Mouse (Mus musculus) cortical plate, adult 2 months (tissue): ENCODE data around the gene Def6. TPM values are rescaled to one million over a fixed set of nuclear protein-coding genes. Genes with fewer than 3 reads are reported as not detected.

Source experiments
- H3K27ac ChIP-seq: fragments of 200-500 bp; 2 replicates; pipeline ENCODE4 v1.5.1; 2012; ENCODE audit warnings: low read length, control low read depth, inconsistent platforms; ENCODE audit not compliant: insufficient read depth
- H3K4me1 ChIP-seq: fragments of 200-500 bp; 2 replicates; pipeline ENCODE4 v1.6.1; 2011; ENCODE audit warnings: low read length; ENCODE audit not compliant: control insufficient read depth, insufficient read depth
- H3K4me3 ChIP-seq: fragments of 200-500 bp; 2 replicates; pipeline ENCODE4 v1.5.1; 2011; ENCODE audit warnings: mild to moderate bottlenecking, low read length, control low read depth; ENCODE audit not compliant: insufficient read depth
- CTCF ChIP-seq: fragments of 200-500 bp; IDR thresholded peaks from 2 replicates; pipeline ENCODE4 v1.5.1; 2011; ENCODE audit warnings: mild to moderate bottlenecking, control low read depth, low read length; ENCODE audit not compliant: insufficient read depth; ENCODE audit errors: extremely low read depth
- POLR2A ChIP-seq: fragments of 200-500 bp; IDR thresholded peaks from 2 replicates; pipeline ENCODE4 v1.6.1; 2011; ENCODE audit warnings: mild to moderate bottlenecking, low read length, control low read depth; ENCODE audit not compliant: insufficient read depth; ENCODE audit errors: extremely low read depth
- polyA plus RNA-seq: library from polyadenylated mRNA; depleted of rRNA; stranded (reverse); fragments of >200 nt; gene quantifications from 2 replicates; pipeline ENCODE4 v1.2.3, GENCODE M21; 2012

Gene Def6
- polyA plus RNA-seq, 1 experiment = 3.7 TPM

DNA sequence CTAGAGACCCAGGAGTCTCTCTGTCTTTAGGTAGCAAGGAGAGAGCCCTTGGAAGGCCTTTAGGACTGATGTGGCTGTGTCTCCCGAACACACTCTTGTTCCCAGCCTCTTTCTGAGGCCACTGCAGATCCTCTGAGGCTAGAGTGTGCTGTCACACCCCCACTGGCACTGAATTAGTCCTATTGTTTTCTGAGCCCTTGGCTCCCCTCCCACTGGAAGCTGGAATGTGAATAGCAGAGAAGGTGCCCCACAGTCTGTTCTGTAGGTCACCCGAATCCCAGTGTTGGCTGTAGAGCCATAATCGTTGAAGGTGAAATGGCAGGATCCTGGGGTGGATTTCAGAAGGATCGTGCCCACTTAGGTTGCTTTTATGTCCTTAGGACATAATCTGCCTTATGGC is 27.2 kb upstream of the Def6 start:
- TF ChIP-seq POLR2A = no peak
- TF ChIP-seq CTCF = no peak
- no peak overlapping the region for H3K4me3 ChIP-seq
- H3K27ac ChIP-seq = no peak overlapping the region
- H3K4me1 ChIP-seq = peaks cover 4% of the 10 kb centered on the region

DNA sequence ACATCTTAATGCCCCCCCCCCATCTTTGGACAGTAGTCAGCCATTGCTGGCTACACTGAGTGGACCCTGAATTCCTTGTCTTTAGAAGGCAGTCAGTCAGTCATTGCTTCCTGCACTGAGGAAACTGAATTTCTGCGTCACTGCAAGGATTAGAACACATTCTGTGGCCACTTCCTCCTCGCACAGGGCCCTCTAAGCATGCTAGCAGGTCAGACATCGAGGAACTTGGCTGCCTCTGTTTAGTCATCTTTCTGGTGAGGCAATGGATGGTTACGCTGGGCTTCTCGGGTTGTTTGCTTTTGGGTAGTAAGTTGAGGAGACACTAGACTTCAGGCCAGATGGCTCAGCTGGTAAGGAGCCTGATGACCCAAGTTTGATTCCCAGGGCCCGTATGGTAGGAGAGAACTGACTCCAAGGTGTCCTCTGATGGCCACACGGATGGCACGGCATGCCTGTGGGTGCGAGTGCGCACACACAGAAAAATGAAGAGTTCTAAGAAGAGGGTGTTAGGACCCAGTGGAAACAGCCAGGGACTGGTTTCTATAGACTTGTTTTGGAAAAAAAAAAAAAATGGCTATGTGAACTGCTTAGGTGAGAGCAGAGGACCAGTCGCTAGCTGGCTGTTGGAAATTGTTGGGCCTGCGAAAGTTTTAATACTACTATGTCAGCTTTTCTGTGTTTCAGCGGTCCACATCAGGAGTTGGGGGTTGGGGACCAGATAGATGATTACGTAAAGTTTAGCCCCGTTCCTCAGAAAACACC is 26.6 kb upstream of the Def6 start:
- Histone ChIP-seq H3K4me3 (no peak overlapping the region), H3K4me1 (peaks cover 4% of the 10 kb centered on the region), H3K27ac (no peak overlapping the region)
- TF ChIP-seq CTCF = no peak
- TF ChIP-seq POLR2A = no peak

DNA sequence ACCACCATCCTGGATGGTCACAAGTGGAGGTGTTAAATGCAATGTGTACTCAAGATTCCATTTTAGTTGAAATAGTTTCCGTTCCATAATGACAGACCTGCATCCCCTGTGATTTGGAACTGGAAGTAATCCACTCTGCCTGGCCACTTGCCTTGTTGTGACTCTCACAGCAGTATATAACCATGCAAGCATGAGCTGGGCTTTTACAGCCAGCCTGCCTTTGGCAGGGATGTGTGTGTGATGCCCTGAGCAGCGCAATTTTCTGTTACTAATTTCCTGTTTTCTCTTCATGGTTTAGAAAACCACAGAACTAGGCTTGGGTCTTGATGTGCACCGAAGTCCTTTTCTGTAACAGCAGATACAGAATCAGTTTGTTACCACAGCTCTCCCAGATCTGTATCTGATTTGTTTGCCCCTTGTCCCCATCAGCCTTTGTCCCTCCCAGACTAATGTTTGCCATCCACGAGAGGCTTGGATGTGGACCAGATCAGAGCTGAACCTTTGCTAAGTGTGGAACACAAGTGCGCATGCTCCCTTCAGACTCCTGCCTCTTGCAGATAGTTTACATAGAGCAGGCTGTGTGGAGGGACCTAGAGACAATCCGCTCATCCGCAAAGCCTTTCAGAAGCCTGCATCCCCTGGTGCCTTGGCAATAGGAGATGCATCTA is 22.5 kb upstream of the Def6 start:
- no peak overlapping the region for H3K4me3 ChIP-seq
- no peak overlapping the region for H3K27ac ChIP-seq
- H3K4me1 ChIP-seq = peaks cover 4% of the 10 kb centered on the region
- TF ChIP-seq CTCF (no peak), POLR2A (no peak)

DNA sequence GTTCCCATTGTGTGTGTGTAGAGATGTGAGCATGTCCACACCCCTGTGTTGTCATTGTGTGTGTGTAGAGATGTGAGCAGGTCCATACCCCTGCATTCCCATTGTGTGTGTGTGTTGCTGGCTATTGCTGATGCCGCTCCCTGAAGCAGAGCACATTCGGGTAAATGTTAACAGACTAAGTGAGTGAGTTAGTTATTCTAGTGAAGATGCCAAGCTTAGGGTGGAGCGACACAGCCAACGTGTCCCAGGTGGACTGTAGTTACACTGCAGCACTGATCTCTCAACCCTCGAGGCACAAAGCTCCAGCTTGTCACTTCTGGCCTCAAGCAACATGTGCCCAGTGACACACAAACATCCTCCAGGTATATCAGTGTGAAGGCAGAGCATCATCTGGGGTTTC is 19.3 kb upstream of the Def6 start:
- Histone ChIP-seq H3K4me1 (0 out of 2 replicates have a peak, but pooled peaks cover 2% of the 10 kb centered on the region), H3K4me3 (no peak overlapping the region), H3K27ac (no peak overlapping the region)
- TF ChIP-seq POLR2A (no peak), CTCF (no peak)

DNA sequence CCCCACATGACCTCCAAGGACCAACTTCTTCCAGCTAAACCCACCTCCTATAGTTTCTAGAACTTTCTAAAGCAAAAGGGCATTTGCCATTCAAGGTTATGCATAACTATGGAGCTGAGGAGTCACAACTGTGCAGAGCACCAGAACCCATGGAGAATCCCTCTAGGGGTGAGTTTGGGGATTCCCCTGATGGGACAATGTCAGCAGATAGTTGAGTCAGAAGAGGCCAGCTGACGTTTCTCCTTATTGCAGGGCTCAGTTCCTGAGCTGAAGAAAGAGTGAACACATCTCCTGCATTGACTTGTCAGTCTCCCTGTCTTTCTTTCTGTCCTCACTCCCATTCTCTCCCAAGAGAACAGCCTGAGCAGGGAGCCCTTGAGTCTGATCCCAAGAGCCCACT is 14.8 kb upstream of the Def6 start:
- no peak overlapping the region for H3K4me3 ChIP-seq
- no peak overlapping the region for H3K27ac ChIP-seq
- TF ChIP-seq POLR2A = no peak
- no peak for TF ChIP-seq CTCF
- H3K4me1 ChIP-seq = no peaks in the 10 kb centered on the region

DNA sequence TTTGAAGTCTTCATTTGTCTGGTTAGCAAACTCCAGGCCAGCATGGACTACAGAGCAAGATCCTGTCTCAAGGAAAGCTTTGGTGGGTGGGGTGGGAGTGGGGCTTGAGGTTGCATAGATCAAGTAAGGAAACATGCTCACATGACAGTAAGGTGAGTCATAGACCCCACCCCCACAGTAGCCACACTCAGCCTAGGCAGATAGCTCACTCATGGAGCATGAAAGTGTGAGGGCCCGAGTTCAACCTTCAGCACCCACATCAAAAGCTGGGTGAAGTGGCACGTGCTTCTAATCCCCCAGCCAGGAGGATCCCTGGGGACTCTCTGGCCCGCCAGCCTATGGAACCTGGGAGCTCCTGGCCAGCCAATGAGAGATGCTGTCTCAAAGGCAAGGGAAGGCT is 14.0 kb upstream of the Def6 start:
- H3K27ac ChIP-seq = no peak overlapping the region
- no peaks in the 10 kb centered on the region for H3K4me1 ChIP-seq
- no peak for TF ChIP-seq POLR2A
- TF ChIP-seq CTCF = no peak
- H3K4me3 ChIP-seq = no peak overlapping the region

DNA sequence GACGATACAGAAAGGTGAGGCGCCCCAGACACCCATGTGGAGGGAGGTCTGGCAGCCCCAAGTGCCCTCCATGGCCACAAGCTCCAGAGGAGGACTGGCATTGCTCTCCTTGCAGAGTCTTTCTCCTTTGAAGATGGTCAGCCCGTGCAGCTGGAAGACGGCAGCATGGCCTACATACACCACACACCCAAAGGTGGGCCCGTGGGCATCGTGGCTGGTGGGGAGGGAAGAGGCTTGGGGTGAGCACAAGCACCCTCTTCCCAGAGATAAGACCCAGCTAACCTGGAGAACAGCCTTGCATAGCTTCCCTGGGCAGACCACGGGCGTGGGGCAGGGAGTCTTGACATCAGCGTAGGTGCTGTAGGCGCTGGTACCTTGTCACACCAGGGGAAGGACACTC is 12.5 kb upstream of the Def6 start:
- no peak for TF ChIP-seq POLR2A
- no peaks in the 10 kb centered on the region for H3K4me1 ChIP-seq
- H3K4me3 ChIP-seq = no peak overlapping the region
- H3K27ac ChIP-seq = no peak overlapping the region

DNA sequence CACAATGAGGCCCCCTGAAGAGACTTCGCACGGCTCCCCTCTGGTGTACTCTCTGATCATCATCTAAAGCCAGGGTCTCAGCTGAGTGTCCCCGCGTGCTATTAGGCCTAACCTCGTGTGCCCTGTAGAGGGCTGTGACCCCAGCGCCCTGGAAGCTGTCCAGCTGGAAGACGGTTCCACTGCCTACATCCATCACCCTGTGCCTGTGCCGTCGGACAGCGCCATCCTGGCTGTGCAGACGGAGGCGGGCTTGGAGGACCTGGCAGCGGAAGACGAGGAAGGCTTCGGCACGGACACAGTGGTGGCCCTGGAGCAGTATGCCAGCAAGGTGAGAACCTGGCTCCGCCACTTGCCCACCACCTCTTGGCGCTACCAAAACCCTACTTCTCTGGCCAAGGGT is 9.9 kb upstream of the Def6 start:
- TF ChIP-seq CTCF (no peak), POLR2A (no peak)
- H3K27ac ChIP-seq = no peak overlapping the region

DNA sequence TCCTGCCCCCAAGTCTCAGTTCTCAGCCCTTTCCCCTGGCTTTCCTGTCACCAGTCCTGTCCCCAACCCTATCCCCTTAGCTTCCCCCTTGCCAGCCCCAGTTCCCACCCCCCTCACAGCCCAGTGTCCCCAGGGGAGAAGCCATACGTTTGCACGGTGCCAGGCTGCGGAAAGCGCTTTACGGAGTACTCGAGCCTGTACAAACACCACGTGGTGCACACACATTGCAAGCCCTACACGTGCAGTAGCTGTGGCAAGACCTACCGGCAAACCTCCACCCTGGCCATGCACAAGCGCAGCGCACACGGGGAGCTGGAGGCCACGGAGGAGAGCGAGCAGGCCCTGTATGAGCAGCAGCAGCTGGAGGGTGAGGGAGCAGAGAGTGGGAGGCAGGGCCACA is 5.6 kb upstream of the Def6 start:
- no peak overlapping the region for H3K4me3 ChIP-seq
- TF ChIP-seq POLR2A (no peak), CTCF (no peak)
- H3K27ac ChIP-seq = no peak overlapping the region
- H3K4me1 ChIP-seq = no peaks in the 10 kb centered on the region

More for the DNA sequence above, 9.9 kb upstream of the Def6 start:
- no peak overlapping the region for H3K4me3 ChIP-seq
- no peaks in the 10 kb centered on the region for H3K4me1 ChIP-seq
